Mouse (Mus musculus): ENCODE results near the gene Ank.

DNA sequence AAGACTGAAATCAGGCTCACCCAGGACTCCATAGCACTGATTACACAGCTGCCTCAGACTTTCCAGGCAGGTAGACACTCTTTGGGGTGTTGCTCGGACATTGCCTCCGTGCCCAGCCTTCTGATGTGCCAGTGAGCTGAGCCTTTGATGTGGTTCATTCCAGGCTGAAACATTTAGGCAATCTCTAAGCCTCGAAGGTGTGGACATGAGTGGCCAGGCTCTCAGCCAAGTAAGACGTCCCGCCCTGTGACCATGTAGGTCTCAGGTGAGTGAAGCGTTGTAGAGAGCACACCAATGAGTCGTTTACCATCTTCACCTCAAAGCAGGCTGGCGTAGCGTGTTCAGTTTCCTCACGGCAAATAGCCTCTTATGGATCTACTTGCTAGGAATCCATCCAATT is 25.7 kb downstream of the Ank start:
- TF ChIP-seq CTCF (IDR thresholded peaks at IDR 0.05; ENCODE audit: low read depth), result no peak
- TF ChIP-seq EP300 (optimal IDR thresholded peaks at IDR 0.05), result no peak
